Mouse (Mus musculus) retina, postnatal 7 days (tissue): ENCODE results near the gene Selenof.

Source experiments
- DNase-seq: peaks from one replicate; pipeline ENCODE4 v3.0.0-alpha.2; 2012; ENCODE audit warnings: low read depth, low spot score

Selenof gene

GRCm38 (mm10) chr3:144570047-144570815 lies at the start of gene Selenof, which contains the start of gene Hs2st1:
Gene Selenof, plus strand, starts transcription at chr3:144570304.
Gene Hs2st1, minus strand, starts transcription at chr3:144570181.
- DNase-seq = peak; percentile 99

GRCm38 (mm10) chr3:144527918-144528317 lies 42.2 kb upstream of the Selenof start:
- no peak for DNase-seq

- no peak for DNase-seq
Measured at GRCm38 (mm10) chr3:144531023-144531422, 39.1 kb upstream of the Selenof start.

GRCm38 (mm10) chr3:144535056-144535455 lies 35.0 kb upstream of the Selenof start:
- no peak for DNase-seq

- no peak for DNase-seq
Measured at GRCm38 (mm10) chr3:144537078-144537855, 32.8 kb upstream of the Selenof start.

GRCm38 (mm10) chr3:144539051-144539450 lies 31.1 kb upstream of the Selenof start:
- DNase-seq = no peak

- DNase-seq = no peak
Measured at GRCm38 (mm10) chr3:144540805-144541204, 29.3 kb upstream of the Selenof start.

GRCm38 (mm10) chr3:144541906-144542438 lies 28.1 kb upstream of the Selenof start:
- no peak for DNase-seq

- no peak for DNase-seq
Measured at GRCm38 (mm10) chr3:144545152-144545551, 25.0 kb upstream of the Selenof start.

- DNase-seq = no peak
Measured at GRCm38 (mm10) chr3:144545832-144546231, 24.3 kb upstream of the Selenof start.

- no peak for DNase-seq
Measured at GRCm38 (mm10) chr3:144546490-144546889, 23.6 kb upstream of the Selenof start.

GRCm38 (mm10) chr3:144548186-144548845 lies 21.8 kb upstream of the Selenof start:
- no peak for DNase-seq

- DNase-seq = no peak
Measured at GRCm38 (mm10) chr3:144550036-144550435, 20.1 kb upstream of the Selenof start.

GRCm38 (mm10) chr3:144550659-144551058 lies 19.4 kb upstream of the Selenof start:
- no peak for DNase-seq

GRCm38 (mm10) chr3:144551416-144551815 lies 18.7 kb upstream of the Selenof start:
- DNase-seq = no peak

- no peak for DNase-seq
Measured at GRCm38 (mm10) chr3:144553942-144554341, 16.2 kb upstream of the Selenof start.

GRCm38 (mm10) chr3:144554503-144554902 lies 15.6 kb upstream of the Selenof start:
- DNase-seq = no peak

GRCm38 (mm10) chr3:144555144-144555543 lies 15.0 kb upstream of the Selenof start:
- DNase-seq = no peak

GRCm38 (mm10) chr3:144556625-144557324 lies 13.3 kb upstream of the Selenof start:
- DNase-seq = no peak

- no peak for DNase-seq
Measured at GRCm38 (mm10) chr3:144558274-144558673, 11.8 kb upstream of the Selenof start.

GRCm38 (mm10) chr3:144561511-144562250 lies 8.4 kb upstream of the Selenof start:
- DNase-seq = no peak
